Mouse (Mus musculus): ENCODE results near the gene Dnajc11. TPM values are rescaled to one million over a fixed set of nuclear protein-coding genes. Genes with fewer than 3 reads are reported as not detected.

The Dnajc11 gene
- polyA plus RNA-seq, 1 experiment from 2014 or later: 62.4 TPM

DNA sequence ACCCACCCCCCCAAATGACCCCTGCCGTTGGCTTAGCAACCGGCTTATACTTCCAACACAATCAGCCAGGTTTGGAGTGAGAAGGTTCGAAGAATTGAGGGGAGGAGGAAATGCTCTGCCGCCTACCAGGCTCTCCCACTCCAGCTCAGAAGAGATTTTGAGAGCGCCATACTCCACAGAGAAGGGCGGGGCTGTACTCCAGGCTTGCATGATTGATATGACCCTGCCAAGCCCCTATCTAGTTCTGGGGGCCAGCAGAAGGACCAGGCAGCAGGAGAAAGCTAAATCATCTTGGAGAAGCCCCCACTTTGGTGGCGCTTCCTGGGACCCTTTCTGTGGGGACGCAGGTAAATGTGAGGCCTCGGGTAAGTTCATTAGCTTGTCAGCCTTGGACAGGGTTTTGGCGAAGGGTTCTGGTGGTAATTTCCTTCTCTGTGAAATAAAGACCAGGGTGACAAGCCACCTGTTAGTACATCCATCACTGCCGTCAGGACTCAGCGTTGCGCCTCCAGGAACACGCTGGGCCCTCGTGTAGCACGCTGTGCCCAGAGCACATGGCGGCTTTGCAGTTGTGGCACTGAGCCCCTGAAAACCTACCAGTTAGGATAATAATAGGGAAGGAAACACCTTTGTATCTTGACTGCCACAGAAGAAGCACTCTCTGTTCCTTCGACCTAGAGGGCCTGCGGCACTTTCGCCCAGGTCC lies 14.2 kb upstream of the Dnajc11 start:
- WGBS: 52% methylated on average over 20 of the region's 20 CpGs
- Histone ChIP-seq H3K9me3 (replicated peaks; ENCODE audit: control insufficient read depth, low read length) (no peaks in the 10 kb centered on the region), H3K4me1 (ENCODE audit: control insufficient read depth, insufficient read depth, low read length) (no peaks in the 10 kb centered on the region), H3K4me2 (ENCODE audit: low read depth, low read length) (no peak overlapping the region), H3K36me3 (ENCODE audit: control insufficient read depth, insufficient read depth, low read length) (no peaks in the 10 kb centered on the region), H3K9ac (ENCODE audit: low read length) (no peak overlapping the region), H3K27me3 (ENCODE audit: control insufficient read depth, insufficient read depth, low read length) (no peaks in the 10 kb centered on the region), H3K4me3 (replicated peaks; ENCODE audit: low read length) (no peak overlapping the region), H3K27ac (ENCODE audit: low read length) (no peak overlapping the region)
- ATAC-seq (ENCODE audit: insufficient read depth, low FRiP score): no peak

DNA sequence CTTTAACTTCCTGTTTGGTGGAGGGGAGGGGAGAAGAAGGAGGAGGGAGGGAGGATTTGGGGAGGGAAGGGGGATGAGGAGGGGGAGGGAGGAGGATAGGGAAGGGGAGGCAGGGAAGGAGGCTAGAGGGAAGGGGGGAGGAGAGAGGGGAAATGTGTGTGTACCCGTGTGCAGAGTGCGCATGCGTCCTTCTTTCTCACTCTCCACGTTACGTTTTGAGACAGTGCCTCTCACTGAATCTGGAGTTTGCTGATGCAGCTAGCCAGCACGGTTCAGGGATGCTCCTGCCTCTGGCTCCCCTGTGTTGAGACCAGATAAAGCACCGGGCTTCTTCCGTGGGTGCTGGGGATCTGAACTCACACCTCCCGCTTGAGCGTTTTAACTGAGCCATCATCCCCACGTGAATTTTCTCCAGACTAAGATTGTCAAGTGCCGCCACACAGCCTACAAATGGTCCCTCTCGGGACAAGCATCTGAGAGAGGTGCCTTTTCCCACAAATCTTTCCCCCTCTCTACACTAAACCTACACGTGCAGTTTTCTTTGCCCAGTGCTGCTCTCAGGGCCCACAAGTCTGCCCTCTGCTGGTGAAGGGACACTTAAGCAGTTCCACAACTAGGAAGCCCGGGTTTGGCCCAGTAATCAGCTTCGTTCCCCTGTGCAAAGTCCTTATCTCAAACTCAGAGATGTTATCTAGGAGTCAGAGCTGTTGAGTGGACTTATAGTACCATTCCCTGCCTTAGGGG lies 13.4 kb upstream of the Dnajc11 start:
- Histone ChIP-seq H3K4me3 (replicated peaks; ENCODE audit: low read length) (peak overlapping the region; percentile 24), H3K36me3 (ENCODE audit: control insufficient read depth, insufficient read depth, low read length) (no peaks in the 10 kb centered on the region), H3K4me2 (ENCODE audit: low read depth, low read length) (peak overlapping the region; percentile 48), H3K27me3 (ENCODE audit: control insufficient read depth, insufficient read depth, low read length) (no peaks in the 10 kb centered on the region), H3K27ac (ENCODE audit: low read length) (no peak overlapping the region), H3K4me1 (ENCODE audit: control insufficient read depth, insufficient read depth, low read length) (no peaks in the 10 kb centered on the region), H3K9ac (ENCODE audit: low read length) (peak overlapping the region; percentile 28; the same call in 1 of the 2 replicates), H3K9me3 (replicated peaks; ENCODE audit: control insufficient read depth, low read length) (no peaks in the 10 kb centered on the region)
- peak; percentile 29; the same call in 1 of the 2 replicates for ATAC-seq (ENCODE audit: insufficient read depth, low FRiP score)
- WGBS: 19% methylated on average over 16 of the region's 16 CpGs

DNA sequence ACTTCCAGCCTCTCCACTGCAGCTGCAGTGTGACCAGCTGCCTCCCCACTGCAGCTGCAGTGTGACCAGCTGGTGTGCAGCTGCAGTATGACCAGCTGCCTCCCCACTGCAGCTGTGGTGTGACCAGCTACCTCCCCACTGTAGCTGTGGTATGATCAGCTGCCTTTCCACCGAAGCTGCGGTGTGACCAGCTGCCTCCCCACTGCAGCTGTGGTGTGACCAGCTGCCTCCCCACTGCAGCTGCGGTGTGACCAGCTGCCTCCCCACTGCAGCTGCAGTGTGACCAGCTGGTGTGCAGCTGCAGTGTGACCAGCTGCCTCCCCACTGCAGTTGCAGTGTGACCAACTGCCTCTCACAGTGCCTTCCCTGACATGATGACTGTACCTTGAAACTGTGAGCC lies 11.4 kb upstream of the Dnajc11 start:
- no peak overlapping the region for H3K4me2 ChIP-seq (ENCODE audit: low read depth, low read length)
- no peaks in the 10 kb centered on the region for H3K9me3 ChIP-seq (replicated peaks; ENCODE audit: control insufficient read depth, low read length)
- H3K9ac ChIP-seq (ENCODE audit: low read length): no peak overlapping the region
- no peaks in the 10 kb centered on the region for H3K27me3 ChIP-seq (ENCODE audit: control insufficient read depth, insufficient read depth, low read length)
- no peak overlapping the region for H3K4me3 ChIP-seq (replicated peaks; ENCODE audit: low read length)
- H3K4me1 ChIP-seq (ENCODE audit: control insufficient read depth, insufficient read depth, low read length): no peaks in the 10 kb centered on the region
- no peak for ATAC-seq (ENCODE audit: insufficient read depth, low FRiP score)
- H3K36me3 ChIP-seq (ENCODE audit: control insufficient read depth, insufficient read depth, low read length): no peaks in the 10 kb centered on the region
- no peak overlapping the region for H3K27ac ChIP-seq (ENCODE audit: low read length)
- 92% methylated on average over 3 of the region's 3 CpGs for WGBS

DNA sequence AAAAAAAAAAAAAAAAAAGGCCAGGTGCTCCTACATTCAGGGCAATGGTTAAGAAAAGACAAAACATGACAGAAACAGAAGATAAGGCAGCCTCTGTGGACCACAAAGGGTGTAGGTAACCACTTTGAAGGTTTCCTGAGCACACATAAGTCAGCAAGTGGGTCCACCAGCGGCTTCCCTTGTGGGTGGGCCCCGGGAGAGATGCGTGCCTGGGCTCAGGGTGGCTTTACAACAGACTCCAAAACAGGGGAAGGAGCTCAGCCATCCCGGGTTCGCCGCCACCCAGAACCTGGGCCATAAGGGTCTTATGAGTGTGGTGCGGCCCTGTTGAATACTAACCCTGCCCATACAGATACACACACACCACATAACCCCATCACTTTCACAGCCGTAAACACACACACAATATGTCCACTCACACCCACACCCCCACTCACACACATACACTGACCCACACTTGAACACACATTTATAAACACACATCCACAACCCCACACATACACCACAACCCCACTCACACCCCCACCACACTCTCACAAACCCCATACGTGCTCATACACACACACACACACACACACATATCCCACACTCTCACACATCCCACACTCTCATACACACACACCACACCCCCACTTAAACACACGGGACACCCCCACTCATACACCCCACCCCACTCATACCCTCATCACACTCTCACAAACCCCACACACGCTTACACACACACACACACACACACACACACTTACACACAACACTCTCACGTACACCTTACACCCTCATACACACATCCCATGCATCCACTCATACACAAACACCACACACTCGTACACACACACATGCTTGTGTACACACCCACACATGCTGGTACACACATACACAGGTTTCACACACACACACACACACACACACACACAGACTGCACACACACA lies 651 bp upstream of the Dnajc11 start:
- WGBS: 77% methylated on average over 13 of the region's 13 CpGs

DNA sequence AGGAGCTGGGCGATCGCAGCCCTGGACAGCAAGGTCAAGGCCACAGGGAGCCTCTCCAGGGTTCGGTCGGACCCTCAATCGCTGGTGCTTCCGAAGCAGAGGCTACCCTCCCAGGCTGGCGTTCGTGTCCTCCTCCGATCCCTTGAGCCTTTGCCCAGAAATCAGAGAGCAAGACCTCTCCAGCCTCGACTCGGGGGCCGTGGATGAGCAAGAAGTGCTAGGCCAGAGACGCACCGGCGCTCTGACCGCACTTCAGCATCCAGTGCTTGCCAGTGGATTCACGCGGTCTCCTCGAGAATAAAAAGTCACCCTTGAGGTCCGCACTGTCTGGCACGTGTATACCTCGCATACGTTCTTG lies 703 bp downstream of the Dnajc11 start:
- H3K36me3 ChIP-seq (ENCODE audit: control insufficient read depth, insufficient read depth, low read length): no peaks in the 10 kb centered on the region
- ATAC-seq (ENCODE audit: insufficient read depth, low FRiP score): no peak
- H3K27ac ChIP-seq (ENCODE audit: low read length): no peak overlapping the region
- no peaks in the 10 kb centered on the region for H3K9me3 ChIP-seq (replicated peaks; ENCODE audit: control insufficient read depth, low read length)
- H3K4me1 ChIP-seq (ENCODE audit: control insufficient read depth, insufficient read depth, low read length): peaks cover 16% of the 10 kb centered on the region
- WGBS: under 1% methylated on average over 23 of the region's 23 CpGs
- H3K4me2 ChIP-seq (ENCODE audit: low read depth, low read length): peak overlapping the region; percentile 97
- H3K4me3 ChIP-seq (replicated peaks; ENCODE audit: low read length): peak overlapping the region; percentile 100
- H3K9ac ChIP-seq (ENCODE audit: low read length): peak overlapping the region; percentile 98
- H3K27me3 ChIP-seq (ENCODE audit: control insufficient read depth, insufficient read depth, low read length): no peaks in the 10 kb centered on the region

More for the DNA sequence above, 651 bp upstream of the Dnajc11 start:
- Histone ChIP-seq H3K9me3 (replicated peaks; ENCODE audit: control insufficient read depth, low read length) (no peaks in the 10 kb centered on the region), H3K4me1 (ENCODE audit: control insufficient read depth, insufficient read depth, low read length) (peaks cover 15% of the 10 kb centered on the region), H3K4me2 (ENCODE audit: low read depth, low read length) (peak overlapping the region; percentile 51), H3K4me3 (replicated peaks; ENCODE audit: low read length) (0 out of 2 replicates have a peak overlapping the region, but pooled peaks have one; percentile 100), H3K9ac (ENCODE audit: low read length) (no peak overlapping the region), H3K36me3 (ENCODE audit: control insufficient read depth, insufficient read depth, low read length) (no peaks in the 10 kb centered on the region), H3K27me3 (ENCODE audit: control insufficient read depth, insufficient read depth, low read length) (no peaks in the 10 kb centered on the region), H3K27ac (ENCODE audit: low read length) (no peak overlapping the region)
- ATAC-seq (ENCODE audit: insufficient read depth, low FRiP score): no peak

DNA sequence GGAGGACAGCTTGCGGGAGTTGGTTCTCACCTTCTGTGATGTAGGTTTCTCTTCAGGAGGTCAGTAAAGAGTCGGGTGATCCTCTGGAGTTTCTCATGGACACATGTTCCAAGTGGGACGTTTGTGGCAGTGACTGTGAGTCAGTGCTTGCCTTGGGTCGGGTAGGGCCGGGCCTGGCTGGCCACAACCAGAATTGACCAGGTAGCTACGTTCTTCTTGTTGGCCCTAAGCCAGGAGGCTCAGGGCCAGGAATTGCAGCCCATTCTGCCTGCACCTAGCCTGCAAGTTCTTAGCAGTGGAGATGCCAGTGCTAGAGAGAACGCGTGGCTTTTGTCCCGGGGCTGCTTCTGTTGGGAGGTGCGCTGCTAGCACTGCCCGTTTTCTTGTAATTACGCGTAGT lies 4.0 kb downstream of the Dnajc11 start:
- no peak overlapping the region for H3K4me3 ChIP-seq (replicated peaks; ENCODE audit: low read length)
- no peaks in the 10 kb centered on the region for H3K27me3 ChIP-seq (ENCODE audit: control insufficient read depth, insufficient read depth, low read length)
- no peak overlapping the region for H3K9ac ChIP-seq (ENCODE audit: low read length)
- no peaks in the 10 kb centered on the region for H3K9me3 ChIP-seq (replicated peaks; ENCODE audit: control insufficient read depth, low read length)
- H3K4me1 ChIP-seq (ENCODE audit: control insufficient read depth, insufficient read depth, low read length): peaks cover 16% of the 10 kb centered on the region
- WGBS: 82% methylated on average over 13 of the region's 13 CpGs
- no peaks in the 10 kb centered on the region for H3K36me3 ChIP-seq (ENCODE audit: control insufficient read depth, insufficient read depth, low read length)
- H3K4me2 ChIP-seq (ENCODE audit: low read depth, low read length): no peak overlapping the region
- no peak overlapping the region for H3K27ac ChIP-seq (ENCODE audit: low read length)
- ATAC-seq (ENCODE audit: insufficient read depth, low FRiP score): no peak

DNA sequence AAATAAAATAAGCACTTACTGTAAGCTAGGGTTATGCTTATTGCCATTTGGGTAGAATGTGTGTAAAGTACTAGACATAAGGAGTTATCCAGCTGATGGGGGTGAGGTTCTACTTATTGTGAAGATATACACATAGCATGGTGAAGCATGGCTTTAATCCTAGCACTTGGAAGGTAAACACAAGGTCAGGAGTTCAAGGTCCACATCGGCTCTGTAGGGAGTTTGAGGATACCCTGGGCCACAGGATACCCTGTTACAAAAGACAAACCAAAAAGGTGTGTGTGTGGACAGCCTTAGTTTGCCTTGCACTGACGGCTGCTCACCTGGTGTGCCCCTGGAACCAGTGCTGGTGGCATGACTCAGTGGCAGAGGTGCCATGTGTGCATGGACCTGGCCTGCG lies 4.6 kb downstream of the Dnajc11 start:
- no peaks in the 10 kb centered on the region for H3K9me3 ChIP-seq (replicated peaks; ENCODE audit: control insufficient read depth, low read length)
- no peaks in the 10 kb centered on the region for H3K27me3 ChIP-seq (ENCODE audit: control insufficient read depth, insufficient read depth, low read length)
- no peak overlapping the region for H3K9ac ChIP-seq (ENCODE audit: low read length)
- no peaks in the 10 kb centered on the region for H3K36me3 ChIP-seq (ENCODE audit: control insufficient read depth, insufficient read depth, low read length)
- ATAC-seq (ENCODE audit: insufficient read depth, low FRiP score): no peak
- H3K4me1 ChIP-seq (ENCODE audit: control insufficient read depth, insufficient read depth, low read length): peaks cover 16% of the 10 kb centered on the region
- 89% methylated on average over 3 of the region's 3 CpGs for WGBS
- no peak overlapping the region for H3K4me2 ChIP-seq (ENCODE audit: low read depth, low read length)
- H3K27ac ChIP-seq (ENCODE audit: low read length): no peak overlapping the region
- no peak overlapping the region for H3K4me3 ChIP-seq (replicated peaks; ENCODE audit: low read length)

DNA sequence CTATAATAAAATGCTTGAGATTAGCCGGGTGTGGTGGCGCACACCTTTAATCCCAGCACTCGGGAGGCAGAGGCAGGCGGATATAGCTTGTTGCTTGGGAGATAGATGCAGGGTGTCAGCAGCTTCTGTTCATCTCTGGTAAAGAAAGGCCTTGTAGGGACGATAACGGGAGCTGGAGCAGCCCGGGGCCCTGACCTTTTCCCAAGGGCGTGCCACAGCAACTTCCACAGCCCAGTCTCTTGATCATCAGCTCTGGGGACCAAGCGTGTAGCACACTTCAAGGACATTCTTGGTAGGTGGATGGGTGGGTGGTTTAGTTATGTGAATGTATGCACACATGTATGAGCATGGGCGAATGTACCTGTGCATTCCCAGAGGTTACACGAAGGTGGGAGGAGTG lies 12.7 kb downstream of the Dnajc11 start:
- no peak overlapping the region for H3K4me3 ChIP-seq (replicated peaks; ENCODE audit: low read length)
- ATAC-seq (ENCODE audit: insufficient read depth, low FRiP score): no peak
- H3K9ac ChIP-seq (ENCODE audit: low read length): no peak overlapping the region
- no peak overlapping the region for H3K27ac ChIP-seq (ENCODE audit: low read length)
- 0 out of 2 replicates have a peak, but pooled peaks cover under 1% of the 10 kb centered on the region for H3K36me3 ChIP-seq (ENCODE audit: control insufficient read depth, insufficient read depth, low read length)
- H3K4me1 ChIP-seq (ENCODE audit: control insufficient read depth, insufficient read depth, low read length): no peaks in the 10 kb centered on the region
- no peaks in the 10 kb centered on the region for H3K9me3 ChIP-seq (replicated peaks; ENCODE audit: control insufficient read depth, low read length)
- WGBS: 87% methylated on average over 11 of the region's 11 CpGs
- H3K4me2 ChIP-seq (ENCODE audit: low read depth, low read length): no peak overlapping the region
- no peaks in the 10 kb centered on the region for H3K27me3 ChIP-seq (ENCODE audit: control insufficient read depth, insufficient read depth, low read length)
